Mouse (Mus musculus) CH12.LX (cell line): ENCODE results near the gene Olfr1448.

Experiments
- CHD2 ChIP-seq: IDR thresholded peaks from 2 replicates; pipeline ENCODE4 v1.6.1; 2011; ENCODE audit warnings: low read length, improper control_type of control experiment
- CTCF ChIP-seq, 2 experiments: IDR thresholded peaks in 1 of 2; conservative IDR thresholded peaks in 1 of 2; 2 replicates each; pipeline ENCODE4 v1.5.1; 2011 to 2012; ENCODE audit warnings: low read depth in 2 of 2, low read length in 2 of 2, improper control_type of control experiment in 1 of 2, inconsistent platforms in 1 of 2, mild to moderate bottlenecking in 1 of 2, moderate library complexity in 1 of 2
- EP300 ChIP-seq: IDR thresholded peaks from 2 replicates; pipeline ENCODE4 v1.6.1; 2011; ENCODE audit warnings: low read length, improper control_type of control experiment
- HCFC1 ChIP-seq: IDR thresholded peaks from 2 replicates; pipeline ENCODE4 v1.6.1; 2012; ENCODE audit warnings: low read depth, mild to moderate bottlenecking, inconsistent platforms, low read length, improper control_type of control experiment
- POLR2A ChIP-seq: IDR thresholded peaks from 2 replicates; pipeline ENCODE4 v1.6.1; 2011; ENCODE audit warnings: low read depth, mild to moderate bottlenecking, improper control_type of control experiment, low read length
- USF2 ChIP-seq: conservative IDR thresholded peaks from 2 replicates; pipeline ENCODE4 v1.6.1; 2011; ENCODE audit warnings: low read depth, low read length, improper control_type of control experiment
- ZC3H11A ChIP-seq: IDR thresholded peaks from 2 replicates; pipeline ENCODE4 v1.6.1; 2012; ENCODE audit warnings: low read depth, mild to moderate bottlenecking, inconsistent platforms, low read length, improper control_type of control experiment

DNA sequence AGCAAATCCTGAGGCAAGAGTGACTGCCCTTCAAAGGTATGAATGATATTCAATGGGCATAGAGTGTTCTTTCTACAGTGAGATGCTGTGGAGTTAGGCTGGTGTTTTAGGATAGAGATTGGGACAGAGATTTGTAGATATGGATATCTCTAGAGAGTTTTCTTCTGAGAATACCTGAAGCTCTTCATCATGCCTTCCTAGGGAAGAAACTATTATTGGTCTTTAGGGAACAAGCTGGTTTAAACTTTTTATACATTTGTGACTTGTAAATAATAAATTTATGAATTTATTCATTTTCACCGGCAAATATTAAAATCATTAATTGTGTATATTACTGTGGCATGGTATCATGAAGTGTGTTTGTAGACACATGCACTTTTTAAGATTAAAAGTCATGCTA lies 20.6 kb downstream of the Olfr1448 start, which contains the start of gene Olfr1447:
- TF ChIP-seq ZC3H11A (no peak), EP300 (no peak), HCFC1 (no peak), CHD2 (no peak), POLR2A (no peak), CTCF (conservative IDR thresholded peaks at IDR 0.05 in 1 of 2, IDR thresholded peaks at IDR 0.05 in 1 of 2; ENCODE audit: low read depth in 2 of 2, low read length in 2 of 2) (no peak), USF2 (no peak)
